Mouse (Mus musculus) v-Abl transformed pro-B cells (cell line): Measurements from ENCODE around the gene Tor1aip2.

Experiments used
- in situ Hi-C, 2 experiments: fragments of 400-800 bp; cut with MboI; formaldehyde crosslinking; loops; one replicate each; pipeline ENCODE4 v1.15.1; 2025; ENCODE audit not compliant: unreplicated experiment in 2 of 2

The Tor1aip2 gene

DNA sequence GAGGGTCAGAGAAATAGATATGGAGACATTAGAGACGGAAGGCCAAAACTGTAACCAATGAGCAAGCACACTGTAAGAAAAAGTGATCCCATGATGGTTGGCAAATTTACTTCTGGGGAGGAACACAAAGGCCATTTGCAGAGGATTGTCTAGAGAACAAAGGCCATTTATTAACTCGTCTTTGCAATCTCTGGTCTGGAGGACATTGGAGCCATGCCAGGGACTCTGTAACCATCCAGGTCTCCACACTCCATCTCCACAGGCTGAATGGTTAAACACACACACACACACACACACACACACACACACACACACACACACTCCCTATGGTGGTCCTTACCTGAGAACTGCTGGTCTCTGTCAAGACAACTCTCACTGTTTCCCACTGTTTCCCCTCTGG lies 70.2 kb downstream of the Tor1aip2 start:
- in situ Hi-C loops = no loop called here

DNA sequence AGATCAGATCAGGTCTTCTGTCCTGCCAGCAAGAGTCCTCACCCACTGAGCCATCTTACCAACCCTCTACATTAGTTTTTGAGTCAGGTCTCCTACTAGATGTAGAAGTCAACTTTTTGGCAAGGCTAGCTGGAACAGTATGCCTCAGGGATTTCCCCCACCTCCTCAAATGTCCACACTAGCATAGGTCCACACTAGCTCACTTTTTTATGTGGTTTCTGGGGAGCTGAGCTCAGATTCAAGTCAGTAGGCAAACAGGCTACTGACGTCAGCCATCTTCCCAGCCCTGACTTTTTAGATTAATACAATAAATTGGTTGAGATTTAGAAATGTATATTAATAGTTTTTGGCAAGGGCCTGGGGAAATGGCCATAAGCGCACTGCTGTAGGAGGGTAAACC lies 72.2 kb downstream of the Tor1aip2 start:
- in situ Hi-C loops = no loop called here

DNA sequence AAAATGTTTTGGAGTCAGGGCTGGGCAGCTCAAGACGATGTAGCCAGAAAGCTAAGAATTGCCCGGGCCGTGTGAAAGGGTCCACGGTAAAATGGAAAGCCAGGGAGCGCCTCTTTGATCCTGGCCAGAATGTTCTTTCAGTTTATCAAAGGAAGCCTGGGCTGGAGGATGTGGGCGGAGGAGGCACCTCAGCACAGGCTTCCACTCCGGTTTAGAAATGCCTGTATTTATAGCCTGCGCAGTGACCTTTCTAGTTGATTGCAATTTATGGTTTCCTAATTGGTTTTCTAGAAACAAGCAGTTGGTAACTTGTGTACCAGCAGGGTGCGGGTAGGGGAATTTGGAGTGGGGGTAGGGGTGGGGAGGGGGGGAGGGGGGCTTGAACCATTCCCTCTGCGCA lies 73.2 kb downstream of the Tor1aip2 start:
- in situ Hi-C loops = no loop called here

DNA sequence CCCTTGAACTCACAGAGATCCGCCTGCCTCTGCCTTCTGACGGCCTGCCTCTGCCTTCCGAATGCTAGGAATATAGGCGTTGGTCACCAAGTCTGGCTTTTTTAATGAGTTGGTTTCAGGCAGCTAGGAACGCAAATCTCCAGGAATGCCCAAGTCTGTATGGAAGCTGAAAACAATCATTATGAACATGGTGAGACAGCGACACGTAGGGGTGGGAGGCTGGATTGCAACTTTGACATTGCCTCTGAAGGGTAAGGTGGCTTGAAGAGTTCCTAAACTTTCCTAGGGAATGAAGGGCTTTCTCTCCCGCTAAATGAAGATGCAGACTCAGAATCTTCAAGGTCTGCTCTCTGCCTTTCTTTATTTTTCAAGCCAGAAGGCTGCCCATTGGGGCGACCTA lies 75.9 kb downstream of the Tor1aip2 start:
- in situ Hi-C loops = no loop called here

DNA sequence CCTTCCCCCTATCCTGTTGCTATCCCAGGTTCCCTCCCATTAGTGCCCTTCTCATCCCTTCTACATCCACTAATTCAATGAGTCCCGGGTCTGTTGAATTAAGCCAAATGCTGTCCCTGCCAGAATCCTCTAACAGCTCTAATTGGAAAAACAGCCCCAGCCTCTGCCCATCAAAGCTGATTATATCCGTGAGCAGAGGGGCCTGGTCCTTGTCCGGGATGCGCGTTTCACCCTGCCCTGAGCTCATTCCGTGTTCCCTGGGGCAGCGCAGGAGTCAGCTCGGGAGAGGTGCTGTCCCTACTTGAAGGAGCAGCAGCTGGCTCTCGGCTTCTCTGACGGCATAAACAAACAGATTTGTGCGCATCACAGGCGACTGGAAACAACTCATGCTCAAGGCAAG lies 76.5 kb downstream of the Tor1aip2 start:
- in situ Hi-C loops = no loop called here

DNA sequence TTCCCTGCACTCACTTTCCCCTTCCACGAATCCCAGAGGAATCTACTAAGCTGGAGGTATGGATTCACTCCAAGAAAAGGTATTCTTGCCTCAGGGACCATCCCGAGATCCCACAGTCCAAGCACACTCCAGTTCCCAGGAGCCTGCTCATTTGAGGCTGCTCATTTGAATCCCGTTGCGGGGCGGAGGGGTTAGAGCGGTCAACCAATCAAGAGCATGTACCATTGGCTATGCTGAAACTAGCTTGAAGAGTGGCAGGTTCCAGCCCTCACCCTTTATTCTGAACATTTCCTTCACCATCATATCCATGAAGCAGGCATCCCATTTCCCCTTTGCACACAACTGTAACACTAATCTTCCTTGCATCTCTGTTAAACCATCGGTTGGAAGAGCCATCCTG lies 76.9 kb downstream of the Tor1aip2 start:
- in situ Hi-C loops = no loop called here

DNA sequence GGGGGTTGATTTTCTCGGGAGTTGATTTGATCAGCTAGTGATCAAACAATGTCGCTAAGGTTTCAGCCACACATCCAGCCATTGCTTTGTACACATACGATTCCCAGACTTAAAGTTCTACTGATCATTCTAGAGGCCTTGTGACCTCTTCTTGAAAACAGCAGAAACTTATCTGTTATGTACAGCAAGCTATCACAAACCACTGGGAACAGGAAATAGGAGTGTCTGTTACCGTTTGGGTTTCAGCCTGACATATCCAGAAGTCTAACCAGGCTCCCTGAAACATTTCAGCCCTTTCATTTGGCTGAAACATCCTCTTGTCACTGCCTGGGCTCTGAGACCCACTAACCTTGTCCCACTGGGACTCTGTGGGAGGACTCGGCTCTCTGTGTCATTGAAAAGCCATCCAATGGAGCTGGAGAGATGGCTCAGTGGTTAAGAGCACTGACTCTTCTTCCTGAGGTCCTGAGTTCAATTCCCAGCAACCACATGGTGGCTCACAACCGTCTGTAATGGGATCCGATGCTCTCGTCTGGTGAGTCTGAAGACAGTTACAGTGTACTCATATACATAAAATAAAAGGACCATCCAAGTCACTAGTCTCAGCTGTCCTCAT lies 78.8 kb downstream of the Tor1aip2 start:
- in situ Hi-C loops = no loop called here

DNA sequence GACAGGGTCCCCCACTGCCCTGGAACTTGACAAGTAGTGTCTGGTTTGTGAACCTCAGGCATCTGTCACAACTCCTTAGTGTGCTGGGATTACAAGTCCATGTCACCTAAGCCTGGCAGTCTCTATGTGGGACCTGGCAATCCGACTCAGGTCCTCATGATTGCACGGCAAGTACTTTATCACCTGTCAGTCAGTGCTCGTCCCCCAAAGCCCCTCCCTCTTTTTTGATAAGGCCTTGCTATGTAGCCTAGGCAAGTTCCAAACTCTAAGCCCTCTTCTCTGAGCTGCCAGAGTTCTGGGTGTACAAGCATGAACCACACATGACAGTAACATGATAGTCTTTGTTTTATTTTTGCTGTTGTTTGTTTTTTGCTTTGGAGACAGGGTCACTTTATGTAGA lies 81.6 kb downstream of the Tor1aip2 start:
- in situ Hi-C loops = no loop called here
